Mouse (Mus musculus) neural tube, embryonic 15.5 days (tissue): Measurements from ENCODE around the gene 1700037C18Rik. TPM values are rescaled to one million over a fixed set of nuclear protein-coding genes. Genes with fewer than 3 reads are reported as not detected.

Experiments used
- microRNA-seq: library from miRNA; unstranded; fragments of <30 nt; microRNA quantifications from one replicate; pipeline ENCODE4, GENCODE M21; 2017
- polyA plus RNA-seq: library from polyadenylated mRNA; unstranded; fragments of >200 nt; fragmentation: Nextera tagmentation; extraction: Ambion mirVana; gene quantifications from 2 replicates; pipeline ENCODE4 v1.2.1, GENCODE M21; 2015

1700037C18Rik gene
- polyA plus RNA-seq, 1 experiment from 2014 or later: 15.3 TPM

Small RNA genes lying within 50 kb of the gene (microRNA-seq; reads per million reads assigned to microRNA genes)
- not detected for gene Gm23493

Other genes with a start within 250 kb of the 1700037C18Rik start
- gene Mefv, start 190.6 kb downstream of the 1700037C18Rik start, polyA plus RNA-seq: not detected in 2 replicates
- gene Zfp263, start 164.6 kb downstream of the 1700037C18Rik start, polyA plus RNA-seq: 46.3 and 46.5 TPM in 2 replicates
- gene Olfr15, start 77.8 kb downstream of the 1700037C18Rik start, polyA plus RNA-seq: not detected in 2 replicates
- 2.1 and 2.2 TPM in 2 replicates for gene Zfp174, start 61.4 kb downstream of the 1700037C18Rik start, polyA plus RNA-seq
- 95.6 and 102 TPM in 2 replicates for gene Naa60, start 36.3 kb downstream of the 1700037C18Rik start, polyA plus RNA-seq
- gene Zfp597, start 24.1 kb downstream of the 1700037C18Rik start, polyA plus RNA-seq: 12.9 and 13.4 TPM in 2 replicates
- gene Gm20695, start 24.0 kb downstream of the 1700037C18Rik start, polyA plus RNA-seq: 2.1 and 2.7 TPM in 2 replicates
- 36.8 and 40.1 TPM in 2 replicates for gene Cluap1, start 112 bp upstream of the 1700037C18Rik start, polyA plus RNA-seq
- 1.3 and 2.2 TPM in 2 replicates for gene Nlrc3, start 67.9 kb upstream of the 1700037C18Rik start, polyA plus RNA-seq
- gene Slx4, start 95.1 kb upstream of the 1700037C18Rik start, polyA plus RNA-seq: 21.6 TPM in 2 replicates
- 4.8 and 5.2 TPM in 2 replicates for gene Dnase1, start 128.3 kb upstream of the 1700037C18Rik start, polyA plus RNA-seq
- gene Trap1, start 169.1 kb upstream of the 1700037C18Rik start, polyA plus RNA-seq: 53.8 and 65.5 TPM in 2 replicates